Mouse (Mus musculus) liver, postnatal 0 days (tissue): ENCODE data around the gene Kmt2a.

Experiments used
- CTCF ChIP-seq: sonication (generic); IDR thresholded peaks from 2 replicates; pipeline ENCODE4 v1.5.1; 2016; ENCODE audit warnings: antibody characterized with exemption, low read depth
- EP300 ChIP-seq: IDR thresholded peaks from 2 replicates; pipeline ENCODE4 v1.6.1; 2016; ENCODE audit warnings: antibody characterized with exemption, low read depth, mild to moderate bottlenecking

DNA sequence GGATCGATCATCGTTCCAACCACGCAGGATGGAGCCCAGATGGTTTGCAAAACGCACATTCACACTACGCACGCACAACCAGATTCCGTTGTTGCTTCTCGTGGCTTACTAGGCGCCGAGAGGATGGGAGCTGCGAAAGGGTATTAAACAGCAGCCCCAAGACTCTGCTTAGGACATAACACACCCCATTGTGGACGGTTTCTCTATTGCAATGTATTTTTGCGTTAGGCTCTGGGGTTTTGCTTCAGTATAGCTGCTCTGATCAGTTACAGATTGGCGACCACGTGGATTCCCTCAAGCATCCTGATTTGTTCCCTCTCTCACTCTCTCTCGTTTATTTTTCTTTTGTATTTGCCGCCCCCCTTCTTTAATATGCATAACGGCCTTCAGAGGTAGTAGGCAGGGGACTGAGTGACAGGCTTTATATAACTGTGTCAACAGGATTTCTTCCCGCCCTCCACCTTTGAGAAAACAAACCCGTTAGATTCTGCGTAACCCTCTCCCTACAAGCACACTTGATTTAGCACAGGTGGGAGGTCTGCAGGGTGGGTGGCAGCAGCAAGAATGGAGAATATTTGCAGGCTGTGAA, 2.0 kb upstream of the Kmt2a start:
- TF ChIP-seq CTCF: no peak
- no peak for TF ChIP-seq EP300
